Mouse (Mus musculus) spleen, postnatal 4 days (tissue): Measurements from ENCODE around the gene Gcnt7.
A peak's percentile ranks its signal among the peaks of the same experiment; 100 is the strongest.

Experiments
- DNase-seq, 2 experiments: peaks; one replicate each; pipeline ENCODE4 v3.0.0; 2022; ENCODE audit warnings: low spot score in 2 of 2

Gene Gcnt7

DNA sequence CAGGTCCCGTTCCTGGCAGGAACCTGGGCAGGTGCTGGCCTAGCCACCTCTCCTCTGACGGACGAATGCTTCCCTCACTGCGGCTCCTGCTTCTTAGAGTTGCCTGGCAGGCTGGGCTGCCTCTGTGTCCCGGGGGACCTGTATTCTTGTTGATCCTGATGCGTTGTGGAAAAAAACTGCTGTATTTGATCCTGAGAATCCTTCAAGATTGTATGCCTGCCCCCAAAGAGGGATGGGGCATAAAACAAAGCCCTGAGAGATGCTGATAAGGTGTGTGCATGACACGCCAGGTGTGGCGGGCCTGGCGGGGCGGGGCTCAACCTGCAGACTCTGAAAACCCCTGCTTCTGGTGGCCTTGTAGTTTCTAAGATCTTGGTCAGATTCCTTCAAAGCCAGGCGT lies at the start of gene Gcnt7:
Gcnt7 (minus strand) TSS at position 101 of the 400 bp plus-strand sequence.
- no peak for DNase-seq

DNA sequence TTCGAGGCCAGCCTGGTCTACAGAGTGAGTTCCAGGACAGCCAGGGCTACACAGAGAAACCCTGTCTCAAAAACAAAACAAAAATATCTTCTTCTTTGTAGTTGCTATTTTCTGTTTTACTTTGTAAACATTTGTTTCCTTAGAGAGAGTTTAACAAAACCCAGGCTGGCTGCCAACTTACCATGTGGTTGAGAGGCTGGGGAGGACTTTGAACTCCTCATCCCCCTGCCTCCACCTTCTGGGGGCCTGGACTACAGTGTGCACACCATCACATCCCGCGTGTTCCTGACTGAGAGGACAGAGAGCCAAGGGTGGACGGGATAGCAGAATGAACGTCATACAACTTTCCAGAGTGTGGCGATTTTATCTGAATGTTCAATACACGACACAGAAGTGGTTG lies 47.7 kb upstream of the Gcnt7 start:
- DNase-seq, result no peak

DNA sequence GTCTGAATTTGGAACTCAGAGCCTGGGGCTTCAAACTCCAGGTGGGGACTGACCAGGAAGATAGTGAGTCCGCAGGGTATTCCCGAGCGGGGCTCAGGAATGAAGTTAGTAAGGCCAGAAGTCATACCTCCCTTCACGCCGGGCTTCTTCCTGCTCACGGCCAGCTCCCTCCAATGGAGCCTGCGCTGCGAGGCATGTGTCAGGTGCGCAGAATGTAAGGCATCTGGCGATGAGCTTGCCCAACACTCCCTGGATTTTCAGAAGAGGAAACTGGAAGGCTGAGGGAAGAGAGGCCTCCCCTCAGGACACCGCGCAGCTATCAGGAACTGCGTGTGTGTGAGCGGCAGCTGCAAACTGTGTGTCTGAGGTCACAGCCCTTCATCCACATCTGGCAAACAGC lies 43.8 kb upstream of the Gcnt7 start:
- DNase-seq, result no peak

DNA sequence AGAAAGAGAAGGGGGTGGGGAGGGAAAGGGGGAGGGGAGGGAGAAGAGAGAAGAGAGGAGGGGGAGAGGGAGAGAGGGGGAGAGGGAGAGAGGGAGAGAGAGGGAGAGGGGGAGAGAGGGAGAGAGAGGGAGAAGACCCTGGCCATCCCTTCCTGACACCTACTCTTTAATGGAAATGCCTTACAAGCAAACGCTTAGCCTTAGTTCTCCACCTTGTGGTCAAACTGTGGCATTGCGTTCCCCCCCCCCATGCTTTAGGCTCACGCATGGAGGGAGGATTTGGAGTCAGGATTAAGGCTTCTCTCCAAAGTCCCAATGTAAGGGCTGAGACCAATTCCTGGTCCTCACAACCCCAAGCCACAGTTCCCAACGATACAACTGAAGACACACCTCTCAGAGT lies 42.9 kb upstream of the Gcnt7 start:
- DNase-seq, result no peak

DNA sequence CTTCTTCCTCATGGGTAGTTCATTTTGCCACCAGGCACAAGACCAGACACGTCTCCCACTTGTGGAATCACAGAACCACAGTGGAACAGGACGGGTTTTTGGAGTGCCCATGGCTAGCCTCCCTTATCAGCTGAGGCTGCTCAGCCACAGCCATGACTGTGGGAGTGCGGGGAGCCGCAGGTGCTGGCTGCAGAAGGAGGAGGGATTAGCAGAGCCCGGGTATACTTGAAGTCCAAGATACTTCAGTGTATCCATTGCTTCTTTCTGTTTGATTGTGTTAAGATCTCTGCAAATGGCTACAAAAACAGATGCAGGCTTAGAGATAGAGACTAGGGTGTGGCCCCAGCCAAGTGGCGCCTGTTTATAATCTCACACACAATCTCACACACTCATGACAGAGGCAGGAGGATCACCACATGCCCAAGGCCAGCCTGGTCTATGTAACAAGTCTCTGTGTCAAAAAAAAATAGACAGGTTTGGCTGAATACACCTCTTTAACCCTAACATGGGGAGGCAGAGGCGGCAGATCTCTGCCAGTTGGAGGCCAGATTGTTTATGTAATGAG lies 42.4 kb upstream of the Gcnt7 start:
- no peak for DNase-seq

DNA sequence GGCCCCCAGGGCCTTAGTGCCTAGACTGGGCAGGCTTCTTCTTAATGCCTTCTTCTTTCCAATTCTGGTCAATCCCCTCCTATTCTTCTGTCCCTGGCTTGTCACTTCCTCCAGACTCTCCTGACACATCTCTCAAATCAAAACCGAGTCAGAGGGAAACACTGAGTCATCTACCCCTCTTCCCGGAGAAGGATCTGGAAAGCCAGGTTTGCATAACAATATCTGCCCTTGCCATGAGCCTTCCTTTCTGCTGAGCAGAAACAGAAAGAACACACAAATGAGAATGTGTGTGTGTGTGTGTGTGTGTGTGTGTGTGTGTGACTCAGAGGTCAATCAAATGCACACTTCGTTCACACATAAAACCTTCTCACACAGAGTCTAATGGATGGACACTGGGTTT lies 40.4 kb upstream of the Gcnt7 start:
- DNase-seq, result no peak

DNA sequence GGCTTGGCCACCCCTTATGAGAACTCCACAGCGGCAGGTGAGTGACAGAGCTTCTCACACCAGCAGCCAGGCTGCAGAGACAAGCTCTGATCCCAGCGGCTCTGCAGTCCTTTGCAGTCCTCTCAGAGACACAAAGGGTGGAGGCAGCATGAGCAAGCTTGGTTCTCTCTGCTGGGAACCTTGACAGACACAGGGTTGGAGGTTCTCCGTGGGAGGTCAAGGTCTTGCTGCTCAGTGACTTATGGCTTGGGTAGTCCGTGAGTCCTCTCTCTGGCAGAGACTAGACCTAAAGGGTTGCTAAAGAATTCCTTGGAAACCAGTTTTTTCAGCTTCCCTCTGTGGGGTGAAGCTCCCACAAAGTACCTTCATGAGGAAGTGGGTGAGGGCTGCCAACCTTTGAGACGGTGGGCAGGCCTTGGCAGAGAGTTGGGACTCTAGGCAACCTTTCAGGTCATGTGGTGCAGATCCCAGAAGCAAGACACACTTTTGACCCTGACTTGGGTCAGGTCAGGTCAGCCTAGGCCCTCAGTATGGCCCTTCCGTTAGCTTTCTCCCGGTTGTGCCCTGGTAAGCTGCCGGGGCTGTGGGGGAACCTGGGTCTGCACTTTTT lies 38.4 kb upstream of the Gcnt7 start:
- no peak for DNase-seq

DNA sequence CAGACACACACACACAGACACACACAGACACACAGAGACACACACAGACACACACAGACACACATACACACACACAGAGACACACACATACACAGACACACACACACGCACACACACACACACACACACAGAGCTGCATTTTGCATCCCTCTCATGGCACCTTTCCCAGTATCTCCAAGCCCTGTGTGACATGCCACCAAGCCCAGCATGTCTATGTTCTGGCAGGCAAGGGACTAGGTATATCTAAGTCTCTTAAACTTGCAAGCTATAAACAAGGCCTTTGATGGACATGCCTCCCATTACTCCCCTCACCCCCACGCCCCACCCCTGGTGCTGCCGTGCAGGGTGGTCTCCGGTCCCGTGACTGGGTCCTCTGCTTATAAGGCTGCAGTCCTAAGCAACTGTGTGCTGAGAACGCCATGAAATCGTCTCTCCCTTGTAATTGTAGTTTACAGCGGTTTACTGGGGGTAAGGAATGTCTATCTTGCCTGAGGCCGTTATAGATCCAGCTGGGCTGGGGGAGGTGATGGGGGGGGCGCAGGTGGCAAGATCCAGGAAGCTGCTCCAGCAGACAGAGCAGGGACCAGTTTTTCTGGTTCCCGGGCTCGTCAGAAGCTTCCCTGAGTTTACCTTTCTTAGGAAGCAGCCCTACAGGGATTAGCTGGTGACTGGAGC lies 26.4 kb upstream of the Gcnt7 start:
- no peak for DNase-seq

DNA sequence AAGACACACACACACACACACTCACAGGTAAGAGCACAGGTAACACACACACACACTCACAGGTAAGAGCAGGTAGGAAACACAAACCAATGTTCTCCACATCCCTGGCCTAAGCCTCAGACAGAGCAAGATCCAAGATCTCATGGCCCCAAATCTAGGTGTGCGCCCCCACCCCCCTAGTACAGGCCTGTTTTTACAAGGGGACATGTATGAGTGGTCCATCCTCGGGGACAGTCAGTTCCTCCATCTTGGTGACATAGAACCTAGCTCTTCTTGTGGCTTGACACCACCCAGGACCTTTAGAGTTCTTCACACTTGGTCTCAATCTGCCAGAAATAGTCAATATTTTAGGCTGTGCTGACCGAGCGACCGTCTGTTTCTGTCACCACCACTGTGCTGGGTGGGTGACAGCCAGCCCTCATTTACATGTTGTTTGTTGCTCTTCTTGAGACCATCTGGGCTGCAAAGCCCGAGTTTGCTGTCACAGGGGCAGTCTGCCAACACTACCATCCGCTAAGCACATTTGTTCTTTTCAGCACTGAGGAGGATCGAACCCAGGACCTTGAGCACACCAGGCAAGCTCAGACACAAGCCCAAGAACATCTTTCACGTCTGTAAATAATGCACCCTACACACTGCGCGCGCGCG lies 25.5 kb upstream of the Gcnt7 start:
- no peak for DNase-seq

DNA sequence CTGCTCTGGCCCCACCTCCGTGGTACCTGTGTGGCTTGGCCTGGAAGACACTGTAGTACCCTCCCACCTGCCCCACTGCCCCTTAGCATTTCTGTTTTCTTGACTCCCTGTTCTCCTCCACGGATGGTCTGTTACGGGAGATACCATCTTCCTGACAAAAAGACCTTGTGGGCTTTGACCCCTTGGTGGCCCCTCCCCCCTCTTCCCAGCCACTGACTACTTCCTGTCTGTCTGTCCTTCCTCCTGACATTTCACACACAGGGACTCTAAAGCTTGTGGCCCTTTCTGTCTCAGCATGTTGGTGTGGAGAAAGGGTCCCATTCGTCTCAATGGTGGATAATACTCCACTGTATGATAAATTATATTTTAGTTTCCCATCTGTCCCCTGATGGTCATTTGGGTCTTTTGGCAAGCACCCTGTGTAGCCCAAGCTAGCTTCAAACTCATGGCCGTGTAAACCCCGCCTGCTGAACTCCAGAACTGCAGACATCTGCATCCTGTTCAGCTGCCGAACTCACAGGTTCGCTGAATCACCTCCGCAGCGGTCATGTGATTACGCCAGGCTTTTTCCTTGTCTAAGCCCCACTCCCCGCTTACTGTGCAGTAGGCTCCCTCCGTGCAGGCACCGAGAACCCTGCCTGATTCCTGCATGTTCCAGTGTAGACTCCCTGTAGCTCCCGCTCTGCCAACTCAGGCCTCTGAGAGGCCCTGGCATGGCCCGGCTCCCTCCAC lies 23.4 kb upstream of the Gcnt7 start:
- no peak for DNase-seq

DNA sequence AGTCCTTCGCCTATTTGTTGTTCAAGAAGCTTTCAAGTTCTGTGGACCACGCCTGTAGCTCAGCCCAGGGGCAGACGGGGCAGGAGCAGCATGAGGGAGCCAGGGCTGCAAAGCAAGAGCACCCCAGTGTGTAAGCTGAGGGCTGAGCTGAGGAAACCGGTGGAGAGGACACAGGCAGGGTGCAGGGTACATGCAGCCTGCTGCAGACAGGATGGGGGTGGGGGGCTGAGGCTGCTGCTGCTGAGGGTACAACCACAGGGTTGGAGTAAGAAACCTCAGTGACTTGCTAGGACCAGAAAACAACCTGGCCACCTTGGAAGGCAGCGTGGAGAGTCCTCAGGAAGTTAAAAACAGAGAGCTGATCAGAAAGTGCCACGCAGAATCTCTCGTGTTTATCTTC lies 21.9 kb upstream of the Gcnt7 start:
- no peak for DNase-seq

DNA sequence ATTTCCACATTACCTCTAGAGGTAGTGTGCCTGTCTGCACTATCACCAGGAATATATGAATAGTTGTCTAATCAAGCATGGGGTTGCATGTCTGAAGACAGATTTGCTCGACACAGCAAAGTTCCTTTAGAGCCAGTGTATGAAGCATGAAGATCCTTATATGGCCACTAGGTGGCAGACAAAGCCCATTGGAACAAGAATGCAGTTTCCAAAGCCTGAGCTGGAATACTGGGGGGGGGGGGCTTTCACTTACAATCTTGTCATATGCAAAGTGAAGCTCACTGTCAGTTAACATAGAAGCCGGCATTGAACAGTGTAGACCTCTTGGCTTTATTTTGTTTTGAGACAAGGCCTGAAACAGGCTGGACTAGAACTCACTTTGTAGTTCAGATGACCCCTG lies 19.5 kb upstream of the Gcnt7 start:
- no peak for DNase-seq

DNA sequence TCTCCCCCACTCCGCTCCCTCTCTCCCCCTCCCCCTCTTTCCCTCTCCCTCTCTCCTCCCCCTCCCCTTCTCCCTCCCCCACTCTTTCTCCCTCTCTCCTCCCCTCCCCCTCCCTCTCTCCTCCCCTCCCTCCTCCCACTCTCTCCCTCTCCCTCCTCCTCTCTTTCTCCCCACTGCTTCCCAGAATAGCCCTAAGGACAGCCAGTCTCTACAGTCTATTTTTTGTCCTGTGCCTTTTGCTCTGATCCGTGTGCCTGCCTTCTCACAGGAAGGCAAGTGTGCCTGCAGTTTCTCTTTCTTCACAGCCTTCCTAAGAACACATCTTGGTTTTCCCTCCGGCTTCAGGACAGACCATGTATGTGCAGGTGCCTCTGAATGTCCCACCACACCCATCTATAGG lies 19.0 kb upstream of the Gcnt7 start:
- DNase-seq, result no peak

DNA sequence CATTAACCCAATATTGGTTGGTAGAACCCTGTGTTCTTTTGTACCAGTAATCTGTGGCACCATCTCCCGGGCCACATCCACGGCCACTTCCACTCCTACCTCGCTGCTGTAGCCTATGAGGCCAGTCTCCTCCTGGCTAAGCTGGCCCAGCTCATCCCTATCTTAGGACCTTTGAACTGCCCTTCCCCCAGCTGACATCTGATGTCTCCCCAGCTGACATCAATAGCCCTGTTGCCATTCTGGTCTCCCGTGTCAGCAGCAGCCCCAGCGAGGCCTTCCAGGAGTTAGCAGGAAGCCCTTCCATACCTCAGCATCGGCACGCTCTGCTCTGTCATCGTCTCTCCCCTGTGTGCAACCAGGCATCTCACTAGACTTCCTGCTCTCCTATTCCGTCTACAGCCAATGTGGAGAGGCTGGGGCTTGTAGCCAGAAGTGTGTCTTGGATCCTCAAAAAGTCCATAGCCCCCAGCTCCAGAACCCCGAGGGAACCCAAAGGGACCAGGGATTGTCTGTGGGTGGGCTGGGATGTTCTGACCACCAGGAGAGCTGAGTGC lies 18.4 kb upstream of the Gcnt7 start:
- no peak for DNase-seq

DNA sequence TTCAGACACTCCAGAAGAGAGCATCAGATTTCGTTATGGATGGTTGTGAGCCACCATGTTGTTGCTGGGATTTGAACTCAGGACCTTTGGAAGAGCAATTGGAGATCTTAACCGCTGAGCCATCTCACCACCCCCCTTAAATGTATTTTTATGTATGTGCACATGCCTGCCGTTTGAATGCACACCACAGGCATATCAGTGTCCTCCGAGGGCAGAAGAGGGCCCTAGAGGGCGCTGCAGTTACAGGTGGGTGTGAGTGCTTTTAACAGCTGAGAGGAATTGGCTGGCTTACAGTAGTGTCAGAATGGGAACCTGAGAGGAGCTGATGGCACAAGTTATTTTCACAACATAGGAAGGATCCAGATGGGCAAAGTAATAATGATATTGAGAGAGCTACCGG lies 16.6 kb upstream of the Gcnt7 start:
- peak in 1 of 2 experiments; percentile 34 for DNase-seq

DNA sequence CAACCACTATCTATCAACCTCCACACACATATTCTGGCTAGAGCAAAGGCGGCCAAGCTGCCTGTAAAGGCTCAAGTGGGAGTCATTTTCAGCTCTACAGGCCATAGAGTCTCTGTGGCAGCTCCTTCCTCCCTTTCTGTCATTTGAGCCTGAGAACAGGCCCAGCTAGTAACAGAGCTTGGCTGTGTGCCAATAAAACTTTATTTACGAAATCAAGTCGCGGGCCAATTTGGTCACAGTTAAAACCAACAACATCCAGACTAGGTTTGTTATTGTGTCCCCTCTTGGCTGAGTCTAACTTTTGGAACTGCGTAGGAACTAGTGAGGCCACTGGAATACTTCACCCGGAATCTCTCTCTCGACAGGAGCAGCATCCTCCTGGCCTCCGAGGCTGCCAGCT lies 15.2 kb upstream of the Gcnt7 start:
- no peak for DNase-seq

DNA sequence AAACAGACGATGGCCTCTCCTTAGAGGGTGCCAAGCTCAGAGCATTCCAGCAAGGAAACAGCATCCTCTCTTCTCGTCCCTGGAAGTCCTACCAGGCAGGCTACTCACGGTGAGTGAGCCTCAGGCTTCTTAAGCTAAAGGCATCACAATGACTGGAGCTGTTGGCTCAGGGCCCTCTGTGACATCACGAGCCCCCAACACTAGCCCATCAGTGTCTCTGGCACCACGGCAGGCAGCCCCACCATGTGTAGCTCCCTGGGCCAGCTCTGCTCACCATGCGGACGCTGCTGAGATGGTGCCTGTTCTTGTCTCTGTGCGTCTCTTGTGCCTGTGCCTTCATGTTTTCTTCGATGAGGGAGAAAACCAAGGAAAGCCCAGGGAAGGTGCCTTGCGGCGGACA lies 13.9 kb upstream of the Gcnt7 start, which contains the start of gene Fam209:
Fam209 (plus strand) TSS at position 203 of the 400 bp plus-strand sequence.
- DNase-seq, result no peak

DNA sequence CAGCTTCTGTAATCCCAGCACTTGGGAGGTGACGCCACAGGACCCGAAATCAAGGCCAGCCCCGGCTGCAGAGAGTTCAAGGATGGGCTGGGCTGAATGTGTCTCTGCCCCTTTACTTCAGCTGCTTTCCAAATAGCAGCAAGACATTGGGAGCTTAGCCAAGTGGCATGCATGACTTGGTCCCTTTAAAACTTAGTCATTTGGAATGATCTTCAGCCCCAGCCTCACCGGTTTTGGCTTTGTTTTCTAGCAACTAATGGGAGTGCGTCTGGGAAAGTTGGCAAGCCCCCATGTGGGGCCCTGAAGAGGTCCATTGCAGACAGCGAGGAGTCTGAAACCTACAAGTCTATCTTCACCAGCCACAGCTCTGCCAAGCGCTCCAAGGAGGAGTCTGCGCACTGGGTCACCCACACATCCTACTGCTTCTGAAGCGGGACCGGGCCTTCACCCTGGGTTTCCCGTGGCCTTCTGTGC lies 10.0 kb upstream of the Gcnt7 start:
- DNase-seq, result no peak

DNA sequence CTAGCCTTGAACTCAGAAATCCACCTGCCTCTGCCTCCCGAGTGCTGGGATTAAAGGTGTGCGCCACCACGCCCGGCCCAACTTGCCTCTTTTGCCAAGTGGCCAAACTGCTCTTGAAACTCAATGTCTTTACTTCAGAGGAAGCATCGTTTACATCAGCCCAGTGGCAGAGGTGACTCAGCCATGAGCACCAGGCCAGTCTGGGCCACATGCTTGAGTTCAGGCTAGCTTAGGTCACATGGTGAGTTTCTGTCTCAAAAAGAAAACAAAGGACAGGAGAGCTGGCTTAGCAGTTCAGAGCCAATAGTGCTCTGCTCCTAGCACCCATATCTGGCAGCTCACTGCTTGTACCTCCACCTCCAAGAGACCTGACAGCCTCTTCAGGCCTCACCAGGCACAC lies 8.8 kb upstream of the Gcnt7 start:
- no peak for DNase-seq

DNA sequence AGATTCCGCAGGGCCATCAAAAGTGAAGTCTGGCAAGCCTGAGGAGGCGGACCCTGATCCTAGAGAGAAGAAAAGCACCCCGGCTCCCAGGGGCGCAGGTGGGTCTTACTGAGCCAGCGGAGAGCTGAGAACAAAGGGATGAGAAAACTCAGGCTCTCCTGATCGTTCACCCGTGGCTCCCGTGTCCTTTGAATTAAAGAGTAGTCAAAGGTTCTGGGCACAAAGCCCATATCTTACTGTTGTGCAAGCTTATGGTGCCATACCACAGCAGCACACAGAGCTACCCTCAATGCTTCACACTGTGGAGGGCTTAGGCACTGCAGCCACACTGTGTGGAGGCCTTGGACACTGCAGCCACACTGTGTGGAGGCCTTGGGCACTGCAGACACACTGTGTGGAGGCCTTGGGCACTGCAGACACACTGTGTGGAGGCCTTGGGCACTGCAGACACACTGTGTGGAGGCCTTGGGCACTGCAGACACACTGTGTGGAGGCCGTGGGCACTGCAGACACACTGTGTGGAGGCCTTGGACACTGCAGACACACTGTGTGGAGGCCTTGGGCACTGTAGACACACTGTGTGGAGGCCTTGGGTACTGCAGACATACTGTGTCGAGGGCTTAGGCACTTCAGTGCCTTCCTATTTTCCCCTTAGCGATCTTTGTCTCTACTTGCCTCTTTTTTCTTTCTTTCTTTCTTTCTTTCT lies 8.2 kb upstream of the Gcnt7 start:
- DNase-seq, result no peak

DNA sequence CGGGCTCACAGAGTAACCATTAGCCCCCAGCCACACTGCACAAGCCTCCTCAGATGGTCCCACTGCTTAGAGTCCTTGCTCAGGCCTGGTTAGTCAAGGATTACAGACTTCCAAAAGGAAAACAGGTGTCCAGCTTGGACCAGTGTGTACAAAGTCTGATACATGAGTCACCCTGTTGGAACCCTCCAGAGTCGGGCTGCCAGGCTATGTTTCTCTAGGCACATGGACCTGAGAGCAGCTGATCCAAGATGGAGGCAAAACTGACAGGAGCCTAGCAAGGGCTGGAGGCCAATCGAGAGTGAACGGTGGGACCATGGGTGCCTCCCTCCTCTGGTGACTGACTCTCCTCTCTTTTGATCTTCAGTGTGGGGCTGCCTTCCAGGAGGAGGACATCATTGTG lies 4.4 kb upstream of the Gcnt7 start:
- DNase-seq, result no peak
